Mouse (Mus musculus) MEL (cell line): ENCODE results near the gene Recql5. TPM values are rescaled to one million over a fixed set of nuclear protein-coding genes. Genes with fewer than 3 reads are reported as not detected.
A peak's percentile ranks its signal among the peaks of the same experiment; 100 is the strongest.

Experiments used
- DNase-seq: peaks from one replicate; pipeline ENCODE4 v3.0.0; 2011; ENCODE audit warnings: low read depth, low spot score
- H3K27ac ChIP-seq: 2 replicates; pipeline ENCODE4 v1.5.1; 2012; ENCODE audit warnings: low read depth, mild to moderate bottlenecking, control low read depth, low read length, moderate library complexity; ENCODE audit not compliant: control insufficient read depth
- H3K27me3 ChIP-seq, 2 experiments: fragments of 150-350 bp in 1 of 2; sonication (generic) in 1 of 2; 2 replicates each; pipeline ENCODE4 v1.6.1; 2012; ENCODE audit warnings: low read length in 2 of 2, mild to moderate bottlenecking in 2 of 2, improper control_type of control experiment in 1 of 2, moderate library complexity in 1 of 2; ENCODE audit not compliant: insufficient read depth in 2 of 2, control insufficient read depth in 1 of 2
- H3K36me3 ChIP-seq, 2 experiments: 2 replicates each; pipeline ENCODE4 v1.6.1; 2012 to 2014; ENCODE audit warnings: low read length in 2 of 2, improper control_type of control experiment in 1 of 2, inconsistent platforms in 1 of 2, mild to moderate bottlenecking in 1 of 2; ENCODE audit not compliant: insufficient read depth in 2 of 2, control insufficient read depth in 1 of 2
- H3K4me1 ChIP-seq, 2 experiments: fragments of 150-350 bp in 1 of 2; sonication (generic) in 1 of 2; 2 replicates each; pipeline ENCODE4 v1.6.1; 2012; ENCODE audit warnings: low read length in 2 of 2, improper control_type of control experiment in 1 of 2, mild to moderate bottlenecking in 1 of 2; ENCODE audit not compliant: insufficient read depth in 2 of 2, control insufficient read depth in 1 of 2
- H3K4me3 ChIP-seq, 2 experiments: fragments of 150-350 bp in 1 of 2; sonication (generic) in 1 of 2; 2 replicates each; pipeline ENCODE4 v1.5.1; 2012; ENCODE audit warnings: low read depth in 2 of 2, low read length in 2 of 2, mild to moderate bottlenecking in 2 of 2, moderate library complexity in 2 of 2, control low read depth in 1 of 2, improper control_type of control experiment in 1 of 2; ENCODE audit not compliant: control insufficient read depth in 1 of 2, insufficient read depth in 1 of 2
- H3K79me2 ChIP-seq: 2 replicates; pipeline ENCODE4 v1.6.1; 2012; ENCODE audit warnings: mild to moderate bottlenecking, low read length, moderate library complexity; ENCODE audit not compliant: control insufficient read depth, poor library complexity, insufficient read depth
- H3K9ac ChIP-seq: 2 replicates; pipeline ENCODE4 v1.6.1; 2012; ENCODE audit warnings: low read depth, mild to moderate bottlenecking, control low read depth, low read length, moderate library complexity; ENCODE audit not compliant: control insufficient read depth, poor library complexity, severe bottlenecking
- H3K9me3 ChIP-seq: fragments of 150-350 bp; sonication (generic); replicated peaks from 2 replicates; pipeline ENCODE4 v1.6.1; 2012; ENCODE audit warnings: mild to moderate bottlenecking, low read length, improper control_type of control experiment, moderate library complexity; ENCODE audit not compliant: insufficient read depth
- BHLHE40 ChIP-seq: IDR thresholded peaks from 2 replicates; pipeline ENCODE4 v1.6.1; 2012; ENCODE audit warnings: low read depth, mild to moderate bottlenecking, inconsistent platforms, low read length, improper control_type of control experiment, borderline replicate concordance
- CHD1 ChIP-seq: IDR thresholded peaks from 2 replicates; pipeline ENCODE4 v1.6.1; 2012; ENCODE audit warnings: low read depth, mild to moderate bottlenecking, inconsistent platforms, low read length, improper control_type of control experiment
- CTCF ChIP-seq, 3 experiments: IDR thresholded peaks in 2 of 3; conservative IDR thresholded peaks in 1 of 3; 2 replicates each; pipeline ENCODE4 v1.5.1; 2011 to 2012; ENCODE audit warnings: low read length in 3 of 3, low read depth in 2 of 3, mild to moderate bottlenecking in 2 of 3, improper control_type of control experiment in 1 of 3, inconsistent platforms in 1 of 3, mixed read lengths in 1 of 3, moderate library complexity in 1 of 3; ENCODE audit not compliant: control insufficient read depth in 1 of 3, insufficient read depth in 1 of 3, poor library complexity in 1 of 3, severe bottlenecking in 1 of 3
- E2F4 ChIP-seq: IDR thresholded peaks from 2 replicates; pipeline ENCODE4 v1.6.1; 2011; ENCODE audit warnings: low read depth, low read length, improper control_type of control experiment, borderline replicate concordance
- GATA1 ChIP-seq: IDR thresholded peaks from 2 replicates; pipeline ENCODE4 v1.6.1; 2011; ENCODE audit warnings: low read depth, low read length, improper control_type of control experiment
- KAT2A ChIP-seq: conservative IDR thresholded peaks from 2 replicates; pipeline ENCODE4 v1.6.1; 2012; ENCODE audit warnings: low read depth, low read length, improper control_type of control experiment, inconsistent platforms
- MAX ChIP-seq: IDR thresholded peaks from 2 replicates; pipeline ENCODE4 v1.6.1; 2011; ENCODE audit warnings: low read length, improper control_type of control experiment
- MAZ ChIP-seq: IDR thresholded peaks from 2 replicates; pipeline ENCODE4 v1.6.1; 2012; ENCODE audit warnings: low read depth, mild to moderate bottlenecking, inconsistent platforms, low read length, improper control_type of control experiment
- MEF2A ChIP-seq: IDR thresholded peaks from 2 replicates; pipeline ENCODE4 v1.6.1; 2014; ENCODE audit warnings: low read depth, mild to moderate bottlenecking, inconsistent platforms, low read length, improper control_type of control experiment; ENCODE audit not compliant: poor library complexity, insufficient replicate concordance, severe bottlenecking; ENCODE audit errors: extremely low read depth
- MXI1 ChIP-seq: IDR thresholded peaks from 2 replicates; pipeline ENCODE4 v1.6.1; 2011; ENCODE audit warnings: mild to moderate bottlenecking, low read depth, low read length, improper control_type of control experiment
- MYB ChIP-seq: IDR thresholded peaks from 2 replicates; pipeline ENCODE4 v1.6.1; 2011; ENCODE audit warnings: mild to moderate bottlenecking, low read depth, low read length, improper control_type of control experiment
- NELFE ChIP-seq: IDR thresholded peaks from 2 replicates; pipeline ENCODE4 v1.6.1; 2011; ENCODE audit warnings: low read depth, low read length, improper control_type of control experiment
- NRF1 ChIP-seq: IDR thresholded peaks from 2 replicates; pipeline ENCODE4 v1.6.1; 2014; ENCODE audit warnings: low read depth, mild to moderate bottlenecking, inconsistent platforms, low read length, improper control_type of control experiment, moderate library complexity; ENCODE audit not compliant: poor library complexity, insufficient read depth, severe bottlenecking
- POLR2A ChIP-seq, 2 experiments: IDR thresholded peaks; 2 replicates each; pipeline ENCODE4 v1.6.1; 2011 to 2012; ENCODE audit warnings: low read length in 2 of 2, mild to moderate bottlenecking in 2 of 2, control low read depth in 1 of 2, improper control_type of control experiment in 1 of 2, low read depth in 1 of 2, moderate library complexity in 1 of 2; ENCODE audit not compliant: control insufficient read depth in 1 of 2, insufficient read depth in 1 of 2, poor library complexity in 1 of 2
- POLR2AphosphoS5 ChIP-seq: IDR thresholded peaks from 2 replicates; pipeline ENCODE4 v1.6.1; 2012; ENCODE audit warnings: low read depth, borderline replicate concordance, mild to moderate bottlenecking, inconsistent platforms, low read length, moderate library complexity, mixed read lengths
- RAD21 ChIP-seq: IDR thresholded peaks from 2 replicates; pipeline ENCODE4 v1.6.1; 2011; ENCODE audit warnings: mild to moderate bottlenecking, low read depth, low read length, improper control_type of control experiment
- TBP ChIP-seq: IDR thresholded peaks from 2 replicates; pipeline ENCODE4 v1.8.0; 2011; ENCODE audit warnings: low read depth, low read length, improper control_type of control experiment
- TCF12 ChIP-seq: IDR thresholded peaks from 2 replicates; pipeline ENCODE4 v1.6.1; 2014; ENCODE audit warnings: low read depth, mild to moderate bottlenecking, inconsistent platforms, low read length, improper control_type of control experiment, moderate library complexity
- UBTF ChIP-seq: IDR thresholded peaks from 2 replicates; pipeline ENCODE4 v1.6.1; 2012; ENCODE audit warnings: low read depth, mild to moderate bottlenecking, inconsistent platforms, low read length, improper control_type of control experiment, moderate library complexity, borderline replicate concordance; ENCODE audit not compliant: insufficient read depth
- ZKSCAN1 ChIP-seq: IDR thresholded peaks from 2 replicates; pipeline ENCODE4 v1.6.1; 2012; ENCODE audit warnings: low read depth, mild to moderate bottlenecking, inconsistent platforms, low read length, improper control_type of control experiment, moderate library complexity
- ZNF384 ChIP-seq: IDR thresholded peaks from 2 replicates; pipeline ENCODE4 v1.6.1; 2012; ENCODE audit warnings: low read depth, mild to moderate bottlenecking, inconsistent platforms, low read length, improper control_type of control experiment
- polyA plus RNA-seq, 2 experiments: library from polyadenylated mRNA; stranded (reverse) in 1 of 2; unstranded in 1 of 2; fragments of >175 nt in 1 of 2; fragments of >200 nt in 1 of 2; gene quantifications; 2 replicates each; pipeline versions ENCODE4 v1.2.1 to v1.2.4; 2012; ENCODE audit warnings: low replicate concordance in 2 of 2, low read depth in 1 of 2; ENCODE audit not compliant: insufficient read length in 2 of 2, insufficient read depth in 1 of 2, missing spikeins in 1 of 2
- total RNA-seq: library from RNA; depleted of rRNA; stranded (reverse); fragments of 300-350 nt; gene quantifications from 2 replicates; pipeline ENCODE4 v1.2.3, GENCODE M21; 2012

Gene Recql5
- total and polyA plus RNA-seq, 3 experiments, result 20.3 to 21.5 TPM; not detected in 1

DNA sequence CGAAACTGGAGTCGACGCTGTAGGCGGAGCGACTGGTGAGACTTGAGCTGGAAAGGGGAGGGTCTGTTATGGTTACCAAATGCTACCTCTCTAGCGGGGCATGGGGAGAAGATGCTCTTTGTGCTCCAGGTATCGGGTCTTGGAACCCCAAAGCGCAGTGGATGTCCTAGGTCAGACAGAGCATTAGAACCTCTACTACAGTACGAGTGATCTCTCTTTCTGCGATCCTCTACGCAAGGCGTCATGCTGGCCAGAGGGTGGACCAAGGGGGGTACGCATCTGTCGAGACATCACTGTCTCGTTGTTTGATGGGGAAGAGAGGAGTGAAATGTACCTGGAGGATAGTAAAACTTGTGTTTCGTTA lies 452 bp upstream of the Recql5 start:
- peak overlapping the region; percentile 55 for H3K27ac ChIP-seq
- TF ChIP-seq CHD1 (0 out of 2 replicates have a peak, but pooled peaks have one; percentile 6), UBTF (no peak), MXI1 (peak; percentile 18; the same call in 1 of the 2 replicates), E2F4 (0 out of 2 replicates have a peak, but pooled peaks have one; percentile 3)
- H3K27me3 ChIP-seq, result no peaks in the 10 kb centered on the region
- H3K9me3 ChIP-seq, result no peaks in the 10 kb centered on the region
- peak overlapping the region; percentile 86 for H3K9ac ChIP-seq
- peaks cover 4 to 9% of the 10 kb centered on the region in 2 experiments for H3K36me3 ChIP-seq
- H3K79me2 ChIP-seq, result peaks cover 28% of the 10 kb centered on the region
- H3K4me3 ChIP-seq, result peak overlapping the region; percentile 90 to 95
- no peak for DNase-seq
- H3K4me1 ChIP-seq, result peaks cover 9 to 11% of the 10 kb centered on the region in 2 experiments; a peak in 3 of 4 replicates

DNA sequence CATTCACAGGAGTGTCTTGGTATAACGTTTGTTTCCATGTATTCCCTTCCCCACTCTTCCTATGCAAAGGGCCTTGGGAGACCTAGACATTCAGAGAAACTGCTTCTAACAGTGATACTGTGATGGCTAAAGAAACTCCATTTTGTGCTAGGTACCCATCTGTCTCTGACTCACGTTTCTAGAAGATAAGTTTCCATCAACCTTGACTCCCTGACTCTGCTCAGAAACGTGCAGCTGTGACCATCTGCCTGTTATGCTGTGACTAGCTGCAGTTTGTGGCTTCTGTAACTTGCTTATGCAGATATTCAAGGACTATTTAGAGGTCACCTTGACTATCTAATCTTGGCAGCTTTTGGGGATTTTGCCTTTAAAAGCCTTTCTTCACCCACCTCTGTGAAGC lies 2.0 kb downstream of the Recql5 start:
- no peak for DNase-seq
- Histone ChIP-seq H3K4me1 (peaks cover 9 to 11% of the 10 kb centered on the region in 2 experiments; a peak in 3 of 4 replicates), H3K9me3 (no peaks in the 10 kb centered on the region), H3K79me2 (peaks cover 28% of the 10 kb centered on the region), H3K36me3 (peaks cover 4 to 9% of the 10 kb centered on the region in 2 experiments), H3K4me3 (no peak overlapping the region), H3K27ac (no peak overlapping the region), H3K9ac (no peak overlapping the region), H3K27me3 (no peaks in the 10 kb centered on the region)
- TF ChIP-seq RAD21, result no peak

DNA sequence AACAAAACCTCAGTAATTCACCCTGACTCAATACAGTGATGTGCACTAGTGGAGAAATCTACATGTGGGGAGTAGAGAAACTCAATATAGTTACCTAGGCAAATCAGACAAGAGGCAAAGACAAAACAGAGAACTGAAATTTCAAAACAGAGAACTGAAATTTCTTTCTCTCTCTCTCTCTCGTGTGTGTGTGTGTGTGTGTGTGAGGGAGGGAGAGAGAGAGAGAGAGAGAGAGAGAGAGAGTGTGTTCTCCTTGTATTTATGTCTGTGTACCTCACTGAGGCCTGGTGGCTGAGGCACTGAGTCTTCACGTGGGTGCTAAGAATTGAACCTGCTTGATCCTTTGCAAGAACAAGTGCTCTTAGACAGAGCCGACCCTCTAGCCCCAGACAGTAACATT lies 3.5 kb downstream of the Recql5 start:
- no peaks in the 10 kb centered on the region for H3K9me3 ChIP-seq
- H3K4me1 ChIP-seq, result peaks cover 9 to 11% of the 10 kb centered on the region in 2 experiments; a peak in 3 of 4 replicates
- no peak for DNase-seq
- H3K4me3 ChIP-seq, result no peak overlapping the region
- TF ChIP-seq UBTF (no peak), NELFE (no peak), BHLHE40 (no peak), E2F4 (no peak), ZNF384 (no peak), GATA1 (no peak), MYB (no peak), RAD21 (no peak), MAZ (no peak), TCF12 (no peak), POLR2AphosphoS5 (no peak), TBP (no peak), POLR2A (IDR thresholded peaks at IDR 0.05; ENCODE audit: control insufficient read depth in 1 of 2, insufficient read depth in 1 of 2, low read depth in 1 of 2, low read length in 2 of 2, poor library complexity in 1 of 2) (no peak), ZKSCAN1 (no peak), CHD1 (no peak), MEF2A (no peak), NRF1 (no peak), MAX (no peak), KAT2A (no peak), CTCF (IDR thresholded peaks at IDR 0.05 in 2 of 3, conservative IDR thresholded peaks at IDR 0.05 in 1 of 3; ENCODE audit: control insufficient read depth in 1 of 3, insufficient read depth in 1 of 3, low read depth in 2 of 3, low read length in 3 of 3, poor library complexity in 1 of 3, severe bottlenecking in 1 of 3) (no peak)
- H3K27ac ChIP-seq, result no peak overlapping the region
- H3K9ac ChIP-seq, result no peak overlapping the region
- no peaks in the 10 kb centered on the region for H3K27me3 ChIP-seq
- H3K36me3 ChIP-seq, result peaks cover 0 to 9% of the 10 kb centered on the region in 2 experiments; a peak in 2 of 4 replicates
- H3K79me2 ChIP-seq, result peaks cover 21% of the 10 kb centered on the region
